Mouse (Mus musculus): ENCODE measurements at regions not wholly inside any gene's neighbourhood (a gene's known extent, or its start where the extent isn't known, plus 50 kb on each side); places are given as distances from the start of the nearest gene placed in this dataset.

DNA sequence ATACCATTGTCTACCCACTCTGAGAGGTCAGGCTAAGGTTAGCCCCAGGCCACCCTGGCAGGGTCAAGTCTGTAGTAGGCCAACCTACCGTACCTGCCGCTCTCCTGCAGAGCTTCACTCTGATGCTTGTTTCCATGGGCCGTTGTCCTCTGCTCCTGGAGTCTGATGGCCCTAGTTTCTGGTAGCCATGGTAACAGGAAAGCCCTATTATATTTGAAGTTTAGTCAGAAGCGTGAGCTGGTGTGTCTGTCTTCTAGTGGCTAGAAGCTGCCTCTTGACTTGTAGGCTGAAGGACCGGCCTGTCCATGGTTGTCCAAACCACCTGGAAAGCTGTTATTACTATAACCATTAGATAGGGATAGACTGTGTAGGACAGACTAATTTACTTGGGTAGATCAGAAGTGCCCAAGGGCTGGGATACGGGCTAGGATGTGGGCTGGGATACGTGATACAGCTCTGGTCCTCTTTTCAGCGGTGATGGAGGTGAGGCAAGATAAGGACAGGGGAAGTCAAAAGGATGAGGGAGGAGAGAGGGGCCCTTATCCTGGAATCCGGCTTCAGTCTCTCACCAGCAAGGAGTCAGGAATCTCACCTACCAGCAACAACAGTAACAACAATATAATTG is 58.5 kb upstream of the Zfp706 start:
- Histone ChIP-seq H3K4me2 (no peak overlapping the region), H3K9me3 (no peaks in the 10 kb centered on the region), H3K4me1 (peaks cover 3% of the 10 kb centered on the region; the same call in 1 of the 2 replicates), H3K36me3 (replicated peaks) (no peaks in the 10 kb centered on the region), H3K27ac (no peak overlapping the region), H3K27me3 (replicated peaks) (no peaks in the 10 kb centered on the region), H3K9ac (no peak overlapping the region), H3K4me3 (no peak overlapping the region)
- WGBS: 78% methylated on average over 9 of the region's 9 CpGs
- peak; percentile 55; the same call in 1 of the 2 replicates for ATAC-seq (replicated peaks)

DNA sequence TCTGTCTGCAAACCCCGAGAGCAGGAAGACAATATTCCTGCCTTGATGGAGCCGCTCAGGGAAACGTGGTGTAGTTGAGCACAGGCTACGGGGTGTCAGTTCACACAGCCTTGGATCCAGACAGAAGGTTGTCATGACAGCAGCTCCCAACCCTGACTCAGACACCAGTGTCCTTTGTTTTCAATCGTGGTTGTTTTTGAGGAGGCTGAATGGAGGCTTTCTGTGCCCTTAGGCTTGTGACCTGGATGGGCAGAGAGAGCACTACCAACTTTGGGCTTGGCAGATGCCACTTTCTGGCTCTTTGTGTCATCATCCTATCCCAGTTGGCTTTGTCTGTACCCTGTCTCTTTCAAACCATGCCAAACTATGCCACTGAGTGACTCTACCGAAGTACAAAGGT is 57.8 kb upstream of the Zfp706 start:
- Histone ChIP-seq H3K9me3 (no peaks in the 10 kb centered on the region), H3K36me3 (replicated peaks) (no peaks in the 10 kb centered on the region), H3K4me2 (no peak overlapping the region), H3K4me3 (no peak overlapping the region), H3K27me3 (replicated peaks) (no peaks in the 10 kb centered on the region), H3K4me1 (peaks cover 3% of the 10 kb centered on the region; the same call in 1 of the 2 replicates), H3K27ac (no peak overlapping the region), H3K9ac (no peak overlapping the region)
- ATAC-seq (replicated peaks): no peak
- 68% methylated on average over 6 of the region's 6 CpGs for WGBS

DNA sequence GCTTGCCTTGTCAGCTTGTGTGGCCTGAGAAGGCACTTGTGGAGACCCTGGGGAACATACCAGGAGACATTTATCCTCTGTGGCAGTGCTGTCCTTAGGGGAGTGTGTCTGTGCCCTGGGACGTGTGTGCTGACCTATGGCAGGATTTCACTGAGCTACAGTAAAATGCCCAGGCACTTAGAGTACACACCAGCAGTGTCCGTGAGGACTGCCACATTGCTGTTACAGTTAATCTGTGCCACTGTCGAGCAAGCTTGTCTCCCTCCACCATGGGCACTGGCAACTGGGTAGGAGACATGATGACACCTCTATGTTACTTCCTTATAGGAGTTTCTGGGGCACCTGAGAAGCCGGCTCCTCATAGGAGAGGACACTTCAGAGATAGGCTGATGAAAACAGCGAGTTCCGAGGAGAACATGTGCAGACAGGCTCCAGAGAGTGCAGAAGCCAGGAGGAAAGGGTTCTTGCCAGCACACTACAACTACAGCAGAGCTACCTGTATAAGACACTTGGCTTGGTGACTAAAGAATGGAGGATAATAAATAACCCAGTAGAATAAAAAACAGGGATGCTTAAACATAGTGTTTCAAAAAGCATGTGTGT is 56.3 kb upstream of the Zfp706 start:
- no peak overlapping the region for H3K9ac ChIP-seq
- H3K4me1 ChIP-seq: peaks cover 3% of the 10 kb centered on the region; the same call in 1 of the 2 replicates
- 88% methylated on average over 6 of the region's 6 CpGs for WGBS
- H3K27me3 ChIP-seq (replicated peaks): no peaks in the 10 kb centered on the region
- no peak for ATAC-seq (replicated peaks)
- H3K4me3 ChIP-seq: no peak overlapping the region
- no peaks in the 10 kb centered on the region for H3K36me3 ChIP-seq (replicated peaks)
- H3K9me3 ChIP-seq: no peaks in the 10 kb centered on the region
- no peak overlapping the region for H3K27ac ChIP-seq
- no peak overlapping the region for H3K4me2 ChIP-seq

DNA sequence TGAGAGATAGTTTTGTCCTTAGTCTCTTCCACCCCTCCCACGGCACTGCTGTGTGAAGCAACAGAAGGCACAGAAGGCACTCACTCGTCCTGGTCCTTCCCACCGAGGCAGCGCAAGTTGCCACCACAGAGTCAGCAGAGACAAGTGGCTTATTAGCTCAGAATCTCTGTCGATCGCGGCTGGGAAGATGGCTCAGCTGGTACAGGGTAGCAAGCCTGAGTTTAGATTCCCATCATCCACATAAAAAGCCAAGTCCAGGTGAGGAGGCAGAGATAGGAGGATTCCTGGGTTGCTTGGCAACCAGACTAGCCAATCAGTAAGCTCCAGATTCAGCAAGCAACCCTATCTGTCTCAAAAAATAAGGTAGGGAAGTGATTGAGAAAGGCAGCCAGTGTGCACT is 55.0 kb upstream of the Zfp706 start:
- no peak overlapping the region for H3K9ac ChIP-seq
- H3K9me3 ChIP-seq: no peaks in the 10 kb centered on the region
- H3K27ac ChIP-seq: no peak overlapping the region; the same call in 1 of the 2 replicates
- no peak overlapping the region for H3K4me3 ChIP-seq
- peaks cover 3% of the 10 kb centered on the region; the same call in 1 of the 2 replicates for H3K4me1 ChIP-seq
- WGBS: 81% methylated on average over 7 of the region's 7 CpGs
- peak; percentile 73 for ATAC-seq (replicated peaks)
- H3K4me2 ChIP-seq: no peak overlapping the region
- no peaks in the 10 kb centered on the region for H3K27me3 ChIP-seq (replicated peaks)
- H3K36me3 ChIP-seq (replicated peaks): no peaks in the 10 kb centered on the region

DNA sequence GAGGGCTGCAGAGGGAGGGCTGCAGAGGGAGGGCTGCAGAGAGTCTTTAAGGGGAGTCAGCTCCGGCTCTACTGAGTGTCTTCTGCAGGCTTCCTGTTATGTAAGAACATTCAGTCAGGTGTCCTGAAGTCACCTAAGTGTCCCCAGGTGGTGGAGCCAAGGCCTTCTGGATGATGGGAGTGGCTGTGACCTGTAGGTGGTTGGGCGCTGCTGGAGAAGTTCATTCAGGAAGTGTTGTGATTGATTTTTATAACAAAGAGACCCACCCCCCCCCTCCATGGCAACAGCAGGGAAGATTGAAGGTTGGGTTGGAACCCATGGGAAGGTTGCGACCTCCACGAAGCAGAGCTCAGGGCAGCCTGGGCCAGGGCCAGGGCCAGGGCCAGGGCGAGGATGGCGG is 53.9 kb upstream of the Zfp706 start:
- no peak for ATAC-seq (replicated peaks)
- Histone ChIP-seq H3K9ac (no peak overlapping the region), H3K4me1 (peaks cover 3% of the 10 kb centered on the region; the same call in 1 of the 2 replicates), H3K4me3 (no peak overlapping the region), H3K9me3 (no peaks in the 10 kb centered on the region), H3K4me2 (no peak overlapping the region), H3K27ac (no peak overlapping the region), H3K36me3 (replicated peaks) (no peaks in the 10 kb centered on the region), H3K27me3 (replicated peaks) (no peaks in the 10 kb centered on the region)
- 91% methylated on average over 6 of the region's 6 CpGs for WGBS

DNA sequence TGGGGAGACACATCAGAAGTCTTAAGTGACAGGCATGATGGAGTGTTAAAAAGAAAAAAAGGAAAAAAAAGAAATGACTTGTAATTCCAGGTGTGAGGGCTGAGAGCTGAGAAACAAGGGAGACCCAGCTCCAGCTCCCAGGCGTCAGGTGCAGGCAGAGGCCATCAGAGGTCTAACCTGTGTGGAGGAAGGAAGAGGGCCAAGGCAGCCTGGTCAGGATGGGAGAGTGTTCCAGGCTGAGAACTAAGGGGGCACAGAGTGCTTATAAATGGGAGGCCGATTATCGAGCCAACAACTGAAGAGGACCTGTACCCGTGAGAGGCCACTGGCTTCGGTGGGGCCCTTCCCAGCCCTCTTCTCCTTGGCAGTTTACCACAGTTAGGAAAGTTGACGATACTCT is 53.3 kb upstream of the Zfp706 start:
- no peaks in the 10 kb centered on the region for H3K9me3 ChIP-seq
- no peak overlapping the region for H3K9ac ChIP-seq
- 89% methylated on average over 6 of the region's 6 CpGs for WGBS
- no peak overlapping the region for H3K4me2 ChIP-seq
- H3K27me3 ChIP-seq (replicated peaks): no peaks in the 10 kb centered on the region
- H3K4me3 ChIP-seq: no peak overlapping the region
- ATAC-seq (replicated peaks): no peak
- peaks cover 3% of the 10 kb centered on the region; the same call in 1 of the 2 replicates for H3K4me1 ChIP-seq
- H3K36me3 ChIP-seq (replicated peaks): no peaks in the 10 kb centered on the region
- H3K27ac ChIP-seq: no peak overlapping the region
